Mouse (Mus musculus) lung, embryonic 15.5 days (tissue): ENCODE data around the gene Fam171a1. TPM values are rescaled to one million over a fixed set of nuclear protein-coding genes. Genes with fewer than 3 reads are reported as not detected.
"Not testable (repeated sequence)": the region's sequence is repeated elsewhere in the genome, so short reads cannot be mapped to it uniquely, and the experiment has no call there.

Source experiments
- ATAC-seq: fragments of 200-750 bp; cut with Nextera tagmentation; 2 replicates; pipeline ENCODE4 v1.8.0; 2017; ENCODE audit warnings: moderate number of reproducible peaks, borderline replicate concordance; ENCODE audit not compliant: low FRiP score, low TSS enrichment; ENCODE audit errors: extremely low read depth
- H3K27ac ChIP-seq: fragments of 300-500 bp; sonication (generic); 2 replicates; pipeline ENCODE4 v1.5.1; 2015; ENCODE audit warnings: moderate library complexity, mild to moderate bottlenecking, inconsistent platforms
- H3K27me3 ChIP-seq: fragments of 300-500 bp; sonication (generic); 2 replicates; pipeline ENCODE4 v1.6.1; 2015; ENCODE audit warnings: inconsistent platforms
- H3K36me3 ChIP-seq: fragments of 300-500 bp; sonication (generic); 2 replicates; pipeline ENCODE4 v1.6.1; 2015; ENCODE audit warnings: inconsistent platforms
- H3K4me1 ChIP-seq: fragments of 300-500 bp; sonication (generic); 2 replicates; pipeline ENCODE4 v1.6.1; 2015; ENCODE audit warnings: inconsistent platforms
- H3K4me2 ChIP-seq: fragments of 300-500 bp; sonication (generic); 2 replicates; pipeline ENCODE4 v1.6.1; 2015; ENCODE audit warnings: inconsistent platforms, mild to moderate bottlenecking, moderate library complexity
- H3K4me3 ChIP-seq: fragments of 300-500 bp; sonication (generic); 2 replicates; pipeline ENCODE4 v1.5.1; 2015; ENCODE audit warnings: mild to moderate bottlenecking, inconsistent platforms
- H3K9ac ChIP-seq: fragments of 300-500 bp; sonication (generic); 2 replicates; pipeline ENCODE4 v1.6.1; 2015; ENCODE audit warnings: inconsistent platforms
- H3K9me3 ChIP-seq: fragments of 300-500 bp; sonication (generic); 2 replicates; pipeline ENCODE4 v1.6.1; 2016; ENCODE audit warnings: inconsistent platforms
- WGBS: fragments of 180-500 bp; shearing (Covaris S2); methylation state at CpG from one replicate; pipeline ENCODE4 v1.1.7; 2015; 5-methylcytosine and 5-hydroxymethylcytosine counted together
- polyA plus RNA-seq: library from polyadenylated mRNA; unstranded; fragments of >200 nt; fragmentation: Nextera tagmentation; extraction: Ambion mirVana; gene quantifications from 2 replicates; pipeline ENCODE4 v1.2.1, GENCODE M21; 2015

Fam171a1 gene
- polyA plus RNA-seq, 1 experiment from 2014 or later = 56.2 TPM

DNA sequence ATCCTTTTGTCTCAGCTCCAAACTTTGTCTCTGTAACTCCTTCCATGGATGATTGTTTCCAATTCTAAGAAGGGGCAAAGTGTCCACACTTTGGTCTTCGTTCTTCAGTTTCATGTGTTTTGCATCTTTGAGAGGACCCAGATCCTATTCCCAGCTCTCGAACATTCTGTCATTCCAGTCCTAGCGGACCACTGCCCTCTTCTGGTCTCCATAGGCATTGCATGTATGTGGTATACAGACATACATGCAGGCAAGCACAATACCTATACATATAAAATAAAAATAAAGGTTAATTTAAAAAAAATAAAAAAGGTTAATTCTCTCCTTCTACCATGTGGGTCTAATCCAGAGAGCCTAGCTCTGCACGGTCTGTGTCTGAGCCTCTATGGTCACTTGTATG, 62.0 kb downstream of the Fam171a1 start:
- not testable (repeated sequence) for H3K9me3 ChIP-seq, H3K4me3 ChIP-seq, H3K27me3 ChIP-seq, H3K4me2 ChIP-seq, H3K27ac ChIP-seq, ATAC-seq, H3K9ac ChIP-seq
- peaks cover 52% of the 10 kb centered on the region for H3K4me1 ChIP-seq
- H3K36me3 ChIP-seq = peaks cover 12% of the 10 kb centered on the region; the same call in 1 of the 2 replicates
- WGBS = 94% methylated on average over 4 of the region's 4 CpGs

DNA sequence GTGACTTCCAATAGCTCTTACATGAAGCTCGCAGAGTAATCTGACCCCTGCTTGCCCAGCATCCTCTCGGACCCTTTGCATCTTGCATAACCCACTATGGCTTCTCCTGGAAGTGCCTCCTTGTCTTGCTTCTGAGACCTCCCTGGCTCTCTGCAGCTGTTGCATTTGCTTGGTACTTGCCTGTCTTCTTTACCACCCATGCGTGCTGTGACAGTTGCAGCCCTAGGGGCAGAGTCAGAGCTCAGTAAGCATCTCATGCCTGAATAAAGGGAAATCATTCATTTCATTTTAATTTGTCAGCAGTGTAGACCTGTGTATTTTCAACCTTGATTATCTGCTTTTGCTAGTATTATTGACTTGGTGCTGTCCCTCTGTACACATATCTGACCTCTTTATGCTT, 62.7 kb downstream of the Fam171a1 start:
- Histone ChIP-seq H3K9me3 (no peaks in the 10 kb centered on the region), H3K36me3 (peaks cover 12% of the 10 kb centered on the region; the same call in 1 of the 2 replicates), H3K4me2 (no peak overlapping the region), H3K4me1 (peaks cover 48% of the 10 kb centered on the region), H3K9ac (no peak overlapping the region), H3K27me3 (no peaks in the 10 kb centered on the region), H3K27ac (no peak overlapping the region), H3K4me3 (no peak overlapping the region)
- ATAC-seq = no peak
- WGBS = 79% methylated on average over 3 of the region's 3 CpGs

DNA sequence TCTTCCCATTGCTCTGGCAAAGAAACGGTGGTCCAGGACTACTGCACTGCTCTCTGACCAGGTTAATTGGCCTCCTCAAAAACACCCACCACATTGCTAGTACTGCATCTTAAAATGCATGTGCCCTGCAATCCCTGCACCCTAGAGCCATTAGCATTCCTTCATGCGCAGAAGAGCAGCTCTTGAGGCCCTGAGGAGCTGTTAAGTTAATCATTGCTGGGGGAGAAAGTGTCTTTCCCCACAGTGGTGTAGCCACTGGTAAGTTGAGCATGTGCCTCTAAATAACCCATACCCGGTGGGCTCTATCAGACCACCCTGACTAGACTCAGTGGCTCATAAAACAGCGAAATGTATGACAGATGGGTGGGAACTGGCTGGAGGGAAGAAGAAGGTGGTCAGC, 66.5 kb downstream of the Fam171a1 start:
- no peaks in the 10 kb centered on the region for H3K9me3 ChIP-seq
- no peak overlapping the region for H3K4me2 ChIP-seq
- H3K9ac ChIP-seq = no peak overlapping the region
- H3K4me3 ChIP-seq = no peak overlapping the region
- no peaks in the 10 kb centered on the region for H3K27me3 ChIP-seq
- 63% methylated on average over 4 of the region's 4 CpGs for WGBS
- ATAC-seq = no peak
- no peak overlapping the region for H3K27ac ChIP-seq
- H3K4me1 ChIP-seq = peaks cover 21% of the 10 kb centered on the region
- H3K36me3 ChIP-seq = peaks cover 12% of the 10 kb centered on the region; the same call in 1 of the 2 replicates

DNA sequence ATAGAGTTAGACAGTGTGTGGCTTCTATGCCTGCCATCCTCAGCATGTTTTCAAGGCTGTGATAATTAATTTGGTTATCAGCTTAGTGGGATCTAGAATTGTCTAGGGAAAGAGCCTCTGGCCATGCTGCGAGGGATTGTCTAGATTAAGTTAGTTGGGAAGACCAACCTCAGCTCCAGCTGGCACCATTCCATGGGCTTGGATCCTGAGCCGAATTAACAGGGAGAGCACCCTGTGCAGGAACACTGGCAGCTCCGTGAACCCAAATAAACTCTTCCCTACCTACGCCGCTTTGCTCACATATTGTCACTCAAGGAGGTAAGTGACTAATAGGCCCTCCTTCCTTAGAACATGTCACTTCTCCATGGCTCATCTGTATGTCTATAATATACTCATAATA, 69.6 kb downstream of the Fam171a1 start:
- Histone ChIP-seq H3K9ac (no peak overlapping the region), H3K36me3 (peaks cover 12% of the 10 kb centered on the region; the same call in 1 of the 2 replicates), H3K9me3 (no peaks in the 10 kb centered on the region), H3K4me2 (no peak overlapping the region), H3K4me3 (no peak overlapping the region), H3K4me1 (peaks cover 21% of the 10 kb centered on the region), H3K27ac (no peak overlapping the region), H3K27me3 (no peaks in the 10 kb centered on the region)
- WGBS = 86% methylated on average over 5 of the region's 5 CpGs
- ATAC-seq = no peak

DNA sequence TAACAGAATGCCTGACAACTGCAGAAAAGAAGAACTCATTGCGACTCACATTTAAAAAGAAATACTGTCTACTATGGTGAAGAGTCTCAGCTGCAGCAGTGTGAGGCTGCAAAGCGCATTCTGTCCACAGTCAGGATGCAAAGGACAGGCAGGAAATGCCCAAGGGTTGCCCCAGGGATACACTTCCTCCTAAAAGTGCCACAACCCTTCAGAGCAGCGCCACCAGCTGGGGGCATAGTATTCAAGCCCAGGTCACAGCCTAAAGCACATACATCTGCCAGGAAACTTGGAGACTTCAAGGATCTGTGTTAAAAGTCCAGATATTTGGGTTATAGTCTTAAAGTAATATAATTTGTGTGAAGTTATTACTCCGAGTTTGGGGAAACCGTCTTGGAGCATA, 71.3 kb downstream of the Fam171a1 start:
- Histone ChIP-seq H3K4me3 (no peak overlapping the region), H3K4me2 (no peak overlapping the region), H3K9ac (no peak overlapping the region), H3K27me3 (no peaks in the 10 kb centered on the region), H3K27ac (no peak overlapping the region), H3K9me3 (no peaks in the 10 kb centered on the region), H3K4me1 (peaks cover 5% of the 10 kb centered on the region), H3K36me3 (peaks cover 10% of the 10 kb centered on the region; the same call in 1 of the 2 replicates)
- no peak for ATAC-seq
- WGBS = 71% methylated on average over 5 of the region's 5 CpGs

DNA sequence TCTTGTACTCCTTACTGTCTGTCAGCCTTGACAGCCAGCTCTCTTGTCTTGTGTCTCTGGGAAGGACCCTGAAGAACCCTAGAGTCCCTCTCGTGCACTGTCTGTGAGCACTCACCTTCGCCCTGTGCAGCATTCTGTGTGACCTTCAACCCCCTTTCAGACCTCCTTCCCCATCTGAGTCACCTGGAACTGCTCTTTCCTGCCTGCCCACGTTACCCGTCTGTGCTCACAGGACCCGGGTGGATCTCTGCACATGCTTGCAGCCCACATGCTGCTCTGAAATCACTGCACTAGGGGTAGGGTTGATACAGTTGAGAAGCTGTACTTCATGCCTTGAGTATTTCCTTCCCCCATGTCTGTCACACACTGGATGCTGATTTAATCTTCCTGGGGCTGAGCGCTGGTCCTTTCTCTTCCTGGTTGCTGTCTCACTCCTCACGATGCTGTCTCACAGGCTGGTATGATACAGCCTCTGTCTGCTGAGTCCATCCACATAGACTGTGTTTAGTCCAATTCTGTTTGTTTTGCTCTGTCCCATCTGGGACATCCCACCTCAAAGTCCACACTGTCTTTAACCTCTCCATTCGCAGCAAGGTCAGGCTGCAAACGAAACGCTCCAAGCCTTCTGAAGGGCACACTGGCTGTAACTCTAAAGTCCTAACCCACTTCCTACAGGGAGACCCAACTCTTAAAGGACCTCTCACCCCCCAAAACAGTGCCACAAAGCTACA, 74.9 kb downstream of the Fam171a1 start:
- Histone ChIP-seq H3K27ac (no peak overlapping the region), H3K27me3 (no peaks in the 10 kb centered on the region), H3K4me3 (no peak overlapping the region), H3K9me3 (no peaks in the 10 kb centered on the region), H3K4me1 (no peaks in the 10 kb centered on the region), H3K9ac (no peak overlapping the region), H3K4me2 (no peak overlapping the region), H3K36me3 (peaks cover 12% of the 10 kb centered on the region; the same call in 1 of the 2 replicates)
- WGBS = 81% methylated on average over 10 of the region's 10 CpGs
- ATAC-seq = no peak

DNA sequence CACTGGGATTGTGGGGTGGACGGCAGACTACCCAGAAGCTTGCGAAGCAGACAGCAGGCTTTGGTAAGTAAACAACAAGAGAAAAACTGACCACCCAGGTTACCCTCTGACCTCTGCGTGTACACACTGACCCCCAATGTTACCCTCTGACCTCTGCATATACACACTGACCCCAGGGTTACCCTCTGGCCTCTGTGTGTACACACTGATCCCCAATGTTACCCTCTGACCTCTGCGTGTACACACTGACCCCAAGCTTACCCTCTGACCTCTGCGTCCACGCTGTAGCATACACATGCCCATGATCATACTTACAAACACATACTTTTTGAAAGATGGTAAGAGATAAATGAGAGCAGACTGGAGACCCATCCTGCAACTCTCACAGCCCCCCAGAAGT, 77.1 kb downstream of the Fam171a1 start:
- no peaks in the 10 kb centered on the region for H3K27me3 ChIP-seq
- no peak overlapping the region for H3K27ac ChIP-seq
- 0 out of 2 replicates have a peak, but pooled peaks have one; percentile 32 for ATAC-seq
- H3K36me3 ChIP-seq = peaks cover 12% of the 10 kb centered on the region; the same call in 1 of the 2 replicates
- H3K4me1 ChIP-seq = no peaks in the 10 kb centered on the region
- H3K4me2 ChIP-seq = no peak overlapping the region
- no peak overlapping the region for H3K9ac ChIP-seq
- H3K4me3 ChIP-seq = no peak overlapping the region
- WGBS = 71% methylated on average over 6 of the region's 6 CpGs
- no peaks in the 10 kb centered on the region for H3K9me3 ChIP-seq

DNA sequence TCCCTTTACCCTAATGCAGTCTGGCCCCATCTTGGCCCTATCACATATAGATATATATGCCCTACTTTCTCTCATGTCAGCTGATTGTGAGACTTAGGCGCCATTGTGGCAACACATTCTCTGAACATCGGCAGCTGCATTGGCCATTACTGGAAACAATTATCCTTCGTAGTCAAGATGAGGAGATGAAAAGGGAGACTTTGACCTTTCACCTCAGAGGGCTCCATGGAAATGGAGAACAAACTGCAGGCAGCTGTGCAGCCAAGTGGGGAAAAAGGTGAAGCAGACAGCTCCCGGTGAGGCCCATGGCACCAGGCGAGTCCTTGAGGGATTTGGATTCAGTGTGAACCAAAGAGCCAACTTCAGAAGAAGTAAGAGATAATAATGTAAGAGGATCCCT, 81.5 kb downstream of the Fam171a1 start:
- no peak overlapping the region for H3K27ac ChIP-seq

DNA sequence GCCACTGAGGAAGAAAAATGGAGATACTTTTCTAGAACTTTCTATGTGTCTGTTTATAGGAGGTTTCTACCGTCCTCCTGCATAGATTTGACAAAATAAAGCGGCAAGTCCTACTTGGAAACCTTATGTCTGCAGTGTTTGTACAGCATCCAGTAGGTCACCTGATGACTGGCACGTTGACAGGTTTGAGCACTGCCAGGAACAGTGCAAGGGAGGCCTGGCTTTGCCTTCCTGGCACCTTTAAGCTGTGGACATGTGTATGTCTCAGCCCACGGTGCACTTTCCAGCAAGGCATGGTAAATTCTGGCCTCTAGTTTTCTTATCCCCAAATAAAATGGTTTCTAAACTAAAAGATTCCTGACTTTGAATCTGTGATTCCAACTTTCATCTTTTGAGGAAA, 86.4 kb downstream of the Fam171a1 start:
- H3K27me3 ChIP-seq = no peaks in the 10 kb centered on the region
- no peaks in the 10 kb centered on the region for H3K9me3 ChIP-seq
- no peaks in the 10 kb centered on the region for H3K4me1 ChIP-seq
- H3K27ac ChIP-seq = no peak overlapping the region
- no peak overlapping the region for H3K4me3 ChIP-seq
- WGBS = 85% methylated on average over 4 of the region's 4 CpGs
- no peak overlapping the region for H3K4me2 ChIP-seq
- ATAC-seq = no peak
- no peak overlapping the region for H3K9ac ChIP-seq
- H3K36me3 ChIP-seq = peaks cover 37% of the 10 kb centered on the region

More for the DNA sequence above, 81.5 kb downstream of the Fam171a1 start:
- Histone ChIP-seq H3K9ac (no peak overlapping the region), H3K36me3 (peaks cover 28% of the 10 kb centered on the region; the same call in 1 of the 2 replicates), H3K4me2 (no peak overlapping the region), H3K4me1 (no peaks in the 10 kb centered on the region), H3K27me3 (no peaks in the 10 kb centered on the region), H3K9me3 (no peaks in the 10 kb centered on the region), H3K4me3 (no peak overlapping the region)
- WGBS = 80% methylated on average over 5 of the region's 5 CpGs
- no peak for ATAC-seq

DNA sequence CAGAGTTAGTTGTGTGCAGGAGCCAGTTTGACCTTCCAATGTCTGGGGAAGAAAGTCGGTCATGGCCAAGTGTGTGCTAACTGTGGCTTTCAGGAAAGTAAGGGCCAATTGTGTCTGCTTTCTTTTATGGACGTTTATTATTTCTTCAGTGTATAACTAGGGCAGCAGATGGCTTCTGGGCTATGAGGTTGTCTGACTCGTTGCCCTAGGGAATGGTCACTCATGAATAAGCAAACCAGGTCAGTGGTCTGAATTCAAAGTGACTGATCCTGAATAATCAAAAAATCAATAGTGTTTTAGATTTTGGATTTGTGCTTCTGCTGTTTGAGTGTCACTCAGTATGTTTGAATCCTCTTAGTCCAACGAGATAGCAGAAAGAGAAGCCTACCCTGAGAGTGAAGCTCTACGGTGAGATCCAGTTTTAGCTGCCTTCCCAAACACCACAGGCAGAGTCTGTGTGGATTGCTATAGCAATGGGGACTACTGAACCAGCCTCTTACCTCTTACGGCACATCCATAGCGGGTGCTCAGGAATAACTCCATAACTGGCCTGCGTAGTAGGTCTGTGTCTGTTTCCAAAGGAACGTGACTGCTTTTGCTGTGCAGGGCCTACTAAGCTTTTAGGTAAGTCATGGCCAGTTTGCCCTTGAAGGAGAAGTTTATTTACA, 93.1 kb downstream of the Fam171a1 start:
- H3K27ac ChIP-seq = no peak overlapping the region
- H3K4me1 ChIP-seq = no peaks in the 10 kb centered on the region
- no peak overlapping the region for H3K4me3 ChIP-seq
- H3K4me2 ChIP-seq = no peak overlapping the region
- no peaks in the 10 kb centered on the region for H3K9me3 ChIP-seq
- no peaks in the 10 kb centered on the region for H3K27me3 ChIP-seq
- ATAC-seq = no peak
- H3K36me3 ChIP-seq = peaks cover 23% of the 10 kb centered on the region
- no peak overlapping the region for H3K9ac ChIP-seq
- WGBS = 89% methylated on average over 9 of the region's 9 CpGs

DNA sequence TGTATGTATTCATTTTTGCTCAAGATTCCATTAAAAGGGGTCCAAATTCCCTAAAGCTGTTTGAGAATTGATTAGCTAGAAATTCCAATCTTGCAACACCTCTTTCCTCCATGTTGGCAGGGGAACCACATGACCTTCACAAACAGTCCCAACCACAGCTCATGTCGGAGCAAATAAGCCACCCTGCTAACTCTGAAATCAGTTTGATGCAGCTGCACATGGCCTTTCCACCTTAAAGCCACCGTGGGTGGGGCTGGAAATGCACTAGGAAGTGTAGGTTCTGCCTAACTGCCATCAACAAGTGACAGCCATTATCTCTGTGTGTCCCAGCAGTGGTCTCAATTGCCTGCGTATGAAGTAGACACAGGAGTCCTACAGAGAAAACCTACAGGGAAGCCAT, 101.5 kb downstream of the Fam171a1 start:
- no peak overlapping the region for H3K9ac ChIP-seq
- H3K9me3 ChIP-seq = no peaks in the 10 kb centered on the region
- no peak for ATAC-seq
- no peaks in the 10 kb centered on the region for H3K4me1 ChIP-seq
- H3K27ac ChIP-seq = no peak overlapping the region
- no peaks in the 10 kb centered on the region for H3K27me3 ChIP-seq
- 81% methylated on average over 3 of the region's 3 CpGs for WGBS
- peaks cover 9% of the 10 kb centered on the region for H3K36me3 ChIP-seq
- no peak overlapping the region for H3K4me2 ChIP-seq
- no peak overlapping the region for H3K4me3 ChIP-seq

DNA sequence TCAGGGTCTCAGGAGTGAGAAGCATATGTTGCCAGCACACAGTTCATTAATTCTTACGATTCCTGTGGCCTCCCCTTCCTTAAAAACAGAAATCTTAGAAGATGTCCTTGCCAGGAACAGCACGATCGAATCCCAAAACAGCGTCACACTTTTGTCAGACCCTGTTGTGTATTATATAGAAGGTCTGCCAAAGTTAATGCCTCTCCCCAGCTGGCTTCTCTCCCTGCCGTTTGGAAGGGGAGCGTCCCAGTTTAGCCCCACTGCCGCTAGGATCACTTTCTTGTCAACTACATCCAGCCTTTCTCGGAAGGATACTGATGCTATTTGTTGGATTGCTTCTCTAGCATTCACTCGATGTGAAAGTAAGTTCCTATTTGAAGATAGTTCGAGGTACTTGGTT, 102.6 kb downstream of the Fam171a1 start:
- no peaks in the 10 kb centered on the region for H3K9me3 ChIP-seq
- H3K4me1 ChIP-seq = no peaks in the 10 kb centered on the region
- H3K4me3 ChIP-seq = no peak overlapping the region
- H3K27me3 ChIP-seq = no peaks in the 10 kb centered on the region
- no peak overlapping the region for H3K27ac ChIP-seq
- 53% methylated on average over 10 of the region's 10 CpGs for WGBS
- H3K36me3 ChIP-seq = peaks cover 10% of the 10 kb centered on the region
- no peak overlapping the region for H3K9ac ChIP-seq
- ATAC-seq = peak; percentile 72; the same call in 1 of the 2 replicates
- no peak overlapping the region for H3K4me2 ChIP-seq
